Mouse (Mus musculus) layer of hippocampus, adult 9-10 months (tissue): ENCODE measurements around the gene H2-Q10.
"Not testable (repeated sequence)": the region's sequence is repeated elsewhere in the genome, so short reads cannot be mapped to it uniquely, and the experiment has no call there.

ENCODE experiments used
- DNase-seq: peaks from one replicate; pipeline ENCODE4 v3.0.0; 2022; ENCODE audit warnings: low spot score

Gene H2-Q10

GRCm38 (mm10) chr17:35469842-35470751 is at the start of gene H2-Q10:
H2-Q10 (plus strand) TSS chr17:35470089.
- DNase-seq, result no peak

GRCm38 (mm10) chr17:35420206-35420810 is 49.6 kb upstream of the H2-Q10 start:
- not testable (repeated sequence) for DNase-seq

GRCm38 (mm10) chr17:35421331-35421730 is 48.6 kb upstream of the H2-Q10 start:
- not testable (repeated sequence) for DNase-seq

- DNase-seq, result not testable (repeated sequence)
Observed at GRCm38 (mm10) chr17:35422360-35422759, 47.5 kb upstream of the H2-Q10 start.

- not testable (repeated sequence) for DNase-seq
Observed at GRCm38 (mm10) chr17:35423131-35423810, 46.6 kb upstream of the H2-Q10 start.

GRCm38 (mm10) chr17:35424106-35424505 is 45.8 kb upstream of the H2-Q10 start:
- not testable (repeated sequence) for DNase-seq

GRCm38 (mm10) chr17:35424624-35425416 is 45.1 kb upstream of the H2-Q10 start, which contains the start of gene H2-Q6:
H2-Q6 (plus strand) TSS chr17:35424850.
- not testable (repeated sequence) for DNase-seq

GRCm38 (mm10) chr17:35425474-35425873 is 44.4 kb upstream of the H2-Q10 start:
- DNase-seq, result not testable (repeated sequence)

GRCm38 (mm10) chr17:35428883-35429282 is 41.0 kb upstream of the H2-Q10 start:
- not testable (repeated sequence) for DNase-seq

GRCm38 (mm10) chr17:35430671-35431070 is 39.2 kb upstream of the H2-Q10 start:
- DNase-seq, result not testable (repeated sequence)

- not testable (repeated sequence) for DNase-seq
Observed at GRCm38 (mm10) chr17:35432167-35432566, 37.7 kb upstream of the H2-Q10 start.

- not testable (repeated sequence) for DNase-seq
Observed at GRCm38 (mm10) chr17:35434836-35435235, 35.1 kb upstream of the H2-Q10 start.

GRCm38 (mm10) chr17:35435577-35435976 is 34.3 kb upstream of the H2-Q10 start:
- DNase-seq, result not testable (repeated sequence)

- DNase-seq, result not testable (repeated sequence)
Observed at GRCm38 (mm10) chr17:35437386-35437936, 32.4 kb upstream of the H2-Q10 start.

GRCm38 (mm10) chr17:35438395-35438794 is 31.5 kb upstream of the H2-Q10 start:
- DNase-seq, result not testable (repeated sequence)

- DNase-seq, result peak; percentile 59
Observed at GRCm38 (mm10) chr17:35438885-35439284, 31.0 kb upstream of the H2-Q10 start, which contains the start of gene H2-Q7. H2-Q7 (plus strand) TSS chr17:35439155.

GRCm38 (mm10) chr17:35439295-35439747 is 30.6 kb upstream of the H2-Q10 start:
- DNase-seq, result not testable (repeated sequence)

- DNase-seq, result not testable (repeated sequence)
Observed at GRCm38 (mm10) chr17:35439925-35440645, 29.8 kb upstream of the H2-Q10 start.

GRCm38 (mm10) chr17:35442376-35442775 is 27.5 kb upstream of the H2-Q10 start:
- not testable (repeated sequence) for DNase-seq

GRCm38 (mm10) chr17:35444510-35444909 is 25.4 kb upstream of the H2-Q10 start:
- DNase-seq, result not testable (repeated sequence)
